Mouse (Mus musculus): Measurements from ENCODE around the gene Tril.
A peak's percentile ranks its signal among the peaks of the same experiment; 100 is the strongest.

The Tril gene

DNA sequence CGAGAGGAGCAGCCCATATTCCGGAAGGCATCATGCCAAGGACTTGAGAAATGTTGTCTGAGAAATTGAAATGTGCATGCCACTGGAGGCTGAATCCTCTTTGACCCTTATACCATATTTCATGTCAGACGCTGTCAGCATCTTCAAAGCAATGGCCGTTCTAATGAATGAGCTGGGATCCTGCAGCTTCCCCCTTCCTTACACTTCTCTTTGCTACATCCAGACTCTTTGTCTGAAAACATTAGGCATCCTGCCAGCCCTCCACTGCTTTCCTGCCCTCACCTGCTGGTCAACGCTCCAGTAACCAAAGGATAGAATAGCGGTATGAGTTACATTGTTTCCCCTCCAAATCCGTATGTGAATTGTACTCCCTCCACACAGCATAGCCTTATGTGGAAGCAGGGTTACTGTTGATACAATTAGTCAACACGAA, 14.0 kb downstream of the Tril start:
- no peak for DNase-seq (ENCODE audit: low spot score in 2 of 2)

DNA sequence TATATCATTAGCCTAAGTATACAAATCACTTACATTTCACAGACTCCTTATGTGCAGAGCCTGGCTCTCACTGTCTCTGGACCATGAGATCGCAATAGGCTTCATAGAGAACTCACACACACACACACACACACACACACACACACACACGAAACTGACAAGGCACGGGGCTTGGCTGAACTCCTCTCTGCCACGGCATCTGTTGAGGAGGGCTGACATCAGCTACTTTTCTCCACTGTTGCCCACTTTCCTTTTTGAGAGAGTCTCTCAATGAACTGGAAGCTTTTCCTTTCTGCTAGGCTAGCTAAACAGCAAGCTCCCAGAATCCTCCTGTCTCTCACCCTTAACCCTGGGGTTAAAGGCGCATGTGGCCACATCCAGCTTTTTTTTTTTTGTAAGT, 14.6 kb downstream of the Tril start:
- DNase-seq (ENCODE audit: low spot score in 2 of 2): no peak

DNA sequence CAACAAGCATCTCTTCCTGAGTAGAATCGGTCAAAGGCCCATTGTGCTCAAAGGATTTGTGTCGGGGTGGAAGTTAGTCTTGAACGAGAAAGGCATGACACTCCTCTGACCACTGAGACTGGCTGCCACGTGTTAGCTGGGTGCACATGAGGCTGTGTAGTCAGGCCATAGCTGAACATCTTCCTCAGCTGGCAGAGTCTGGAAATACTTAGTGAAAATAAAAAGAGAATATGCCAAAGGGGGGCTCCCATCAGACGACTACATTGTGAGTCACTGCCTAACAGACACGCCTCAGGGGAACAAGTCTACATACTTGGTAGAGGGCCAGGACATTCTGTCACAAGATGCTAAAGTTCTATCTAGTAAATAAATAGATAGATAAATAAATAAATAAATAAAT, 16.5 kb downstream of the Tril start:
- DNase-seq (ENCODE audit: low spot score in 2 of 2): no peak

DNA sequence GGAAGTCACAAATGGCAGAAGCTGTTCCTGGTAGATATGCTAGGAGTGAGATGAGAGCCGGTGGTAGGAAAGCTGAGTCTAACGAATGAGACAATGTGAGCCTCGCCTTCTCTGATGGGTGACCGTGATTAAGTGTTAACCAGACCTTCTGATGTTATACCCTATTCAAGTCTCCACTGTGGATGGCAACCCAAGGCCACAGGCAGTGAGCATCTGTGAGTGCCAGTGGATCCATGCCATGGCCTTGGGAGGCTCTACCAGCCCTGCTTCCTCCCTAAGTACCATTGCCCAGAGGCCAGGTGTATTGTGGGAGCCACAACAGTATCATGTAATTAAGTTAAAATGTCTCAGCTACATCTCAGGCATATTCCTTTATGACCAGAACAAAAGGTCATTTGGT, 17.1 kb downstream of the Tril start:
- no peak for DNase-seq (ENCODE audit: low spot score in 2 of 2)

DNA sequence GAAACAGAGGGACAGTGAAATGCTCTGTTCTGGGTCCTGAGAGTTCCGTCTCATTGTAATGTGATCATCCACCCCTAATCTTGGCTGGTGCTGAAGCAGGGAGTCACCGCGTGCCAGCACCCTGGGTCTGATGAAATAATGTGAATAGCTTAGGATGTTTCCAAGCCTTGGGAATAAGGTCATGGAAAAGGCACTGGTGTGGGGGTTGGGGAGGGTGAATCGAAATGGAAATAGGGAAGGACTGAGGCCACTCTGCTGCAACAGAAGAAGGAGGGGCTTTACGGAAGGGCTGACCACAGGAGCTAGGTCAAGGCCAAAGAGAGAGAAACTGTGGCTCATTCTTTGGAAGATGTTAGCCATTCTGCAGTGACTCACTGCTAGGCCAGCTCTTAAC, 18.7 kb downstream of the Tril start:
- DNase-seq (ENCODE audit: low spot score in 2 of 2): no peak

DNA sequence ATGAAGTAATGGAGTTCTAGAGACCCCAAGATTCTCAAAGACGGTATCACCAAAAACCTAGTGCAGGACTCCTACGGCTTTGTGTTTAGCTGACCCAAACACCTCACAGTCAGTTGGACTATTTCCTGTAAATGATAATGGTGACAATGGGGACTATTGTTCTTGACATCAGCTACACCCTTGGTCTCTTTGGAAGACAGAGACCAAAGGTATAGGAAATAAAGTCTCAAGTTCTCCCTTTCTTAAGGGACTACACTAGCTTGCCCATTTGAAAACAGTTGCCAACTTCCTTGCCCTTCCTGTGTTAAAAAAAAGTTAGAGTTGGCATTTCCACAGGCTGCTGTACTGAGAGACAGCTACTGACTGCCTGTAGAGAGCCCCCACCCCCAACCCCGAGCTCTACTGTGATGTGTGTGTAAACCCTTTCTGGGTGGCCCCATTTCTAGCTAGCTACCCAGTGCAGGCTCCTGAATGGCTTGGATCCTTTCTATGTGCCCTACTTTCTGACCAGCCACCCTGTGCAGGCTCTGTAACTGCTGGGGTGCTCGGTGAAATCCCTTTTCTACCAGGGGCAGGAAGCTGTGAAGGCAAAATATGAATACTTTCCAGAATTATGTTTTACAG, 19.2 kb downstream of the Tril start:
- DNase-seq (ENCODE audit: low spot score in 2 of 2): no peak

DNA sequence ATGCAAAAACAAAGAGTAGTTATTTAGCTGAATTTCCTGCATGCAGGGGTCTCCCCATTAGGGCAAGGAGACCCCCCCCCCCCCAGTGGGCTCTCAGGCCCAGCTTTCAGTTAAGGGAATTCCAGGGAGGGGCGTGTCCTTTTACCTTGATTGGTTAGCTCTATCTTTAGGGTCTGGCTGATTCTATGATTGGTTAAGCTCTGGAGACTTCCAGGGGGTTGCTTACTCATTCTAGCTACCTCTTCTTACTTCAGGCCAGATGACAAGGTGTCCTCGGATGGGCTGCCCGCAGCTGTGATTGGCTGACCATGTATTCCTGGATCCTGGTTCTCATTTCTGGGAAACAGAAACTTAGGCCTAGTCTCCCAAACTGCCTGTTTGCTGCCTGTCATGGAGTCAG, 21.8 kb downstream of the Tril start:
- DNase-seq (ENCODE audit: low spot score in 2 of 2): no peak

DNA sequence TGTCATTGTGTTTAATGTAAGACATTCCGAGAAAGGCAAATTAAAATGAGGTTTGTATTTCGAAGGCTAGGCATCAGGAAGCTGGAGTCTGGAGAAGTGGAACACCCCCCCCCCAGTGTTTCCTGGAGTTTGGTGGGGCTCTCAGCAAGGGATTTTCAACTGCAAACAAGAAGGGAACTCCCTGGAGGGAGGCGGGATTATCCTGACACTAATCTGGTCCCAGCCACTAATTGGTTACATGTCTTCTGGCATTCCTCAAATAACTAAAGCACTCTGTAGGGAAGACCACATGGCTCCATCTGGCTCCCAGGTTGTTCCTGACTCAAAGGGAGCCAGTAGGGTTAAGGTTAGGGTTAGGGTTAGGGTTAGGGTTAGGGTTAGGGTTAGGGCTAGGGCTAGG, 23.8 kb downstream of the Tril start:
- no peak for DNase-seq (ENCODE audit: low spot score in 2 of 2)

DNA sequence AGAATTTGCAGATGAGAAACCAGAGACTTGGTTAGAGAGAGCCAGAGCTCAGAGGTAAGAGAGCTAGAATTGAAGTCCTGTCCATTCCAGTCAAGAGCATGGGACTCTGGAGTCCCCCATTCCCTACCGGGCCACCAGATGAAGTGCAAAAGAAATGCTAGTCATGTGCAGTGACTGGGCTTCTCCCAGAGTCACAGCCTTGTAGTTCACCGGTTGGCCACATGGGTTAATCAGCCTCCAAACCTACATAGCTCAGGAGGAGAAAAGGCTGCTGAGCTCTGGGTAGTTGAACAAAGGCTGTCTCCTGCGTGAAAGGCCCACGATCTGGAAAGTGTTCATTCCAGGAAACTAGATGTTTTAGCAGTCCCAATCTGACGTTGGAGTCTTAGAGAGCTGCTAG, 24.8 kb downstream of the Tril start:
- DNase-seq (ENCODE audit: low spot score in 2 of 2): no peak

DNA sequence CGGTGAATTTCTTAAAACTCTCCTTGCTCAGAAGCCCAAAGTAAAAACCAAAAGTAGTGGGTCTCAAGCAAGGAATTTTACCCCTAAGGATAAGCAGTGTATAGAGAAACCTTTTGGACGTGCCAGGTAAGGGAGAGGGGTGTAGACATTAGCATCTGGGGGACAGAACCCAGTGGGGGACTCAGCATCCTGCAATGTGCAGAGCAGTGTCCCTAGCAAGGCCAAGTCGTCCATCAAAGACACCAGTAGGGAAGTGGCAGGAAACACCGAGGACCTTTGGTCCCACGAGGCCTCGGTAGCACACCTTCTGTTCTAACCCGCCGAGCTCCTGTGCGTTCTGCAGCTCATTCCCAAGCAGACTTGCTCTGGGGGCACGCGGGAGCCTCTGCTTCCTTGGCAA, 25.6 kb downstream of the Tril start:
- no peak for DNase-seq (ENCODE audit: low spot score in 2 of 2)

DNA sequence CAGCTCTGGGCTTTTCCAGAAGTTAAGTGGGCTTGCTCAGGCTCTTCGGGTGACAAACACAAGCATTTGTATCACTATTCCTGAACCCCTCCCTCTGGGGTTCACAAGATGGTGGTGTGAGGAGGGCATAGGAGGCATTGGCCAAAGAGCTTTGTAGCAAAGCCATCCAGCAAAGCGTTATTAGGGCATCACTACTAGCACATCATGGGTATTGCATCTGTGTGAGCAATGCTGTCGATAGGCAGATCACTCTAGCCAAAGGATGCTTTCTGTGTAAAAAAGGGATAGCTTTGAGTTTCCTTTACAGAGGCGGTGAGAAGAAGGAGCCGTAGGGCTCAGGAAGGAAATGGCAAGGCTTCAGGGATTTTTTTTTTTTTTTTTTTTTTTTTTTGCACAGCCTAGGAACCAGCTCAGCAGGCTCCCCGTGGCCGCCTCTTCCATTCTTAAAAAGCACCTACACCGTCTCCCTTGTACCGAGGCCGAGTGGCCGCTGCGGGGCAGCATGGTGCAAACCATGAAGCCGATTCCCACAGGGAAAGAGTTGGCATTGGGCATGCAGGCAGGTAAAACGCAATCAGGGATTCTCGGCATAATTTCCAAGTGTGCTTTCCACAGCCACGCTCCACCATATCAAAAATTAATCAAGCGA, 26.2 kb downstream of the Tril start:
- DNase-seq (ENCODE audit: low spot score in 2 of 2): no peak

DNA sequence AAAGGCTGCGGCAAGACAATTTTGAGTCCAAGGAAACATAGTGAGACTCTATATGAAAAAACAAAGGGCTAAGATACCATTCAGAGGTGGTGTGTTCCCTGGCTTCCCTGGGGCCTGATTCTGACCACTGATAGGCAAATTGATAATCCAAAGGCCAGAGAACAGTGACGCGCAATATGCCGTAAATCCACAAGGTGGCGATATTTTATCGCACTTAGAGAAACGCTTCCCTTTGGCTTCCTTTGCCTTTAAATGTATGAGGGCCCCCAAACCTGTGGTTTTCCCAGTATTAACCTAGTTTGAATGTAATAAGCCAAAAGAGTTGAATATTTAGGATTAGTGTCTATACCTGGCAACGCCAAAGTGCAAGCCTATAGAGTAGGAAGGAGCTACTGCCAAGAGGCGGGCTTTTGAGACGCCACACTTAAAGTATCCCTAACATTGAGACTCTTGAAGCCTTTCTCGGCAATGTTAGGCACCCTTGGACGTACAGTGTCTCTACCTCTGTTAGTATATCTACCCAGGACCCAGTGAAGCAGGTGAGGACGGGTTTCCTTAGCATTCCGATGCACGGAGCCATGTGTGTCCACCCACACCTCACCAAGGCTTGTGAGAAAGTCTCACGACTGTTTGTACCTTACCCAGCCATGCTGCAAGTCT, 37.6 kb downstream of the Tril start:
- DNase-seq (ENCODE audit: low spot score in 2 of 2): no peak

DNA sequence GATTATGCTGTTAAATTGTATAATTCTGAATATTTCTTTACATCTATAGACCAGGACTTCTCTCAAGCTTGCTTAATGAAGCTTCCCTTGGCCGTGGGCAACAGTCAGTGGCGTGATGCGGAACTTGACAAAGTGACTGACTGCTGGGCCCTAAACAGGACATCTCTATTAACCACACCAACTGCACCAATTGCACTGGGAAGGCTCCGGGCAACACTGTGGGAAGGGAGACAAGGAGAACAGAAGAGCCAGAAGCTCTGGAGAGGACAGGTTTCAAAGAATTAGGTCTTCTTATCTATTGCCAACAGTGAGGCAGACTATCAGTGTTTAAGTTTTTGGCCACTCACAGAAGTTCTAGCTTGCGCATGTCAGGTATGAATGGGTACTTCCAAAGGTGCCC, 38.4 kb downstream of the Tril start:
- no peak for DNase-seq (ENCODE audit: low spot score in 2 of 2)

DNA sequence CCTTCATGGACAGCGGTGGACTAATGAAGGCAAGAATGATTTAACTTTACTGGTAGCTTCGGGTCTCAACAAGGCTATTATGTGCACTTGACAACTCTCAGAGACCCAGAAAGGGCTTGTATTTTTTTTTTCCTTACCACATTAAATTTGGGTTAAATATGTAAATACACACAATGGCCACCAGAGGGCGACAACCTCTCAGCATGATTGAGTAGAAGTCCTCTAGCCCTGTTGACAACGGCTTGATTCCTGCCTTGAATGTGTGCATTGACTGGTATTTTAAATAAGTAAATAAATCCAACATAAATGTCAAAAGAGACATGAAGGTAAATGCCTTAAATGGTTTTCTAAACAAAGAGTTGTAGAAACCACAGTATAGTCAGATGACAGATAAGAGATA, 39.5 kb downstream of the Tril start:
- peak; percentile 16 to 36 for DNase-seq (ENCODE audit: low spot score in 2 of 2)

DNA sequence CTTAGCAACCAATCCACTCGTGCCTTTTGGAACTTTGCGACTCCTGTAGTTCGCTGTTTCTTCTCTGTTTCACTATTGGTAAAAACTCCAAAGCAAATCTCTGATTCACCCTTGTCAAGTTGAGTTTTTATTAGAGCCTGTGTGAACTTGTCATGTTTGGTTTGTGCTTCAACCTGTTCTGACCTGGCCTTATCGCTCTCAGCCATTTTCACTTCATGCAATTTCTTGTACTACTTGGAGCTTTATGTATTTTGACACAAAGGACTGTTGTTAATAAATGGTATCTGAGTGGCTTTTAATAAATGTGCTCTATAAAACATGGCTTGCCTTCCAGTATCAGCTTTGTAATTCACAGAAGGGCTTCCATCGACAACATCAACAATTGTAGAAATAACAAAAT, 40.6 kb downstream of the Tril start:
- no peak for DNase-seq (ENCODE audit: low spot score in 2 of 2)

DNA sequence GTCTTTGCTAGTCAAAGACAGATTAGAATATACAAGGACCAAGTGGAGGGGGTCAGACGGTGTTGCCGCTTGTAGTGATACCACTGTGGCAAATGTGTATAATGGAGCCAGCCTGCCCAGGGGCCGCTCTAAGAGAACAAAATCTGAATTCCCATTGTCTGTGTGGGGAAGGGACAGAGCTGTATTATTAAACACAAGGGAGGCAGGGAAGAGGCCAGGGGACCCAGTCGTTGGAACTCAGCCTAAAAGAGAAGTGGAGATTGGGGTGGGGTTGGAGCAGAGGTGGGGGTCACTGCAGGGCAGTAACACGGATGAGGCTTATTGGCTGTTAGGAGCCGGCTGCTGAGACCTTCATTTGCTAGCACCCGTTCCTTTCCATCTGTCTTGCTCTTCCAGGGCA, 41.1 kb downstream of the Tril start:
- DNase-seq (ENCODE audit: low spot score in 2 of 2): no peak

DNA sequence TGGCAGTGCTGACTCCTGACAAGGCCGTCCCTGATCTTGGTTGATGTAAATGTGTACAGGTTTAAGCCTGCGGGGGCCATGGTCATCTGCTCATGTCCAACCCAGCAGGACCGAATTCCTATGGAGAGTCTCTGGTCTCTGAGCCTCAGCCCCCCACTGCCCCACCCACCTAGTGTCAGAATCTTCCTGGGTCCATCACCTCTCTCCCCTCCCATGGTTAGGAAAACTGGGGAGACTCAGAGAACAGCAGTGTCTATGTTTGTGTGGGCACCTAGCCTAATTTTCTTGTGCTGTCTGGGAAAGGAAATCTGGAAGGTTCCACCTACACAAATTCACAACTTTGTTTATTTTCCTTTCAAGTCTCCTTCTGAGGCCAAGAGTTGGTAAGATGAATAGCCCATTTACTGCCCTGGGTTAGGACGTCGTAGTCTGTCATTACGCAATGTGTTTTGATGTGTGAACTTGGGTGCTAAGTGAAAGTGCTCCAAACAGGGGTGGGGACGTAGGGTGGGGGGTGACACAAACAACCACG, 42.1 kb downstream of the Tril start:
- DNase-seq (ENCODE audit: low spot score in 2 of 2): no peak

DNA sequence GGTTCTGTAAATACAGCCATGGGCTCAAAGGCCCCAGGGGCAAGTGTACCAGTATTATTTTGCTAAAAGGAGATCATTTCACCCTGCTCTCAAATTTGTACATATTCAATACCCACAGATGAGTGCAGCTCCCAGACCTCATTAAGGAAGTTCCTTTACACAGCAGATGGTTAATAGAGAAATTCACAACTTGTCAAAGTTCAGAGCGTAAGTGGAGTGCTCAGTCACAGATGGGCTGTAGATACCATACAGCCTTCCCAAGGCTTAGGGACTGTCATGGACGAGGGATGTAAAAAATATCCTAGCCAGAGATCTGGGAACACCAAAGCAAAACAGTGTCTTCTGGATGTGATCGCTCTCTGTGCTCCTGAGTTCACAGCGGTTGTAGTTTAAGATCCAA, 52.4 kb downstream of the Tril start:
- no peak for DNase-seq (ENCODE audit: low spot score in 2 of 2)

DNA sequence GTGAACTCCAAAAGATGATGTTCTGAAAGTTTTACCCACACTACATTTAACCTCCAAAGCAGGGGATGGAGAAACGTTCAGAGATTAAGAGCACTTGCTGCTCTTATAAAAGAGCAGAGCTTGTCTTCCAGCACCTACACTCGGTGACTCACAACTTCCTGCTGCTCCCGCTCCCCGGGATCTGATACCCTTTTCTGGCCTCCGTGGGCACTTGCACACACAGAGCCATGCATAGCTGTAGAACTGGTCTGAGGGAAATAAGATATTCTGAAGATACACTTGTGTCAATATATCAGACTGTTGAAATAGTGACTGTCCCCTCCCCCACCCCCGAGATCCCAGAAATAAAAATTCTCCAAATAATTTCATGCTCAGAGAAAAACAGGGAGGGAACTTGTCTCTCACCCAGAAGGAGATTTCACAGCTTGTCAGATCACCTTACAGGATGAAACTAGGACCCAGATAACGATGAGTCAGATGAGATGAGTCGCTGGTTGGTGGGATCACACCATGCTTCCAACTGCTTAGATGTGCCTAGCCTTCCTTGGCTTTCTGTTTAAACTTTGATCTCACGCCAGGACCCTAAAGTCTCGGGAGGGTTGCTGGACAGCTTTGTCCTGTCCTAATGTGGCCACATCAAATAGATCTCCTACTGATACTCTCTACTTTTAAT, 54.3 kb downstream of the Tril start:
- no peak for DNase-seq (ENCODE audit: low spot score in 2 of 2)

DNA sequence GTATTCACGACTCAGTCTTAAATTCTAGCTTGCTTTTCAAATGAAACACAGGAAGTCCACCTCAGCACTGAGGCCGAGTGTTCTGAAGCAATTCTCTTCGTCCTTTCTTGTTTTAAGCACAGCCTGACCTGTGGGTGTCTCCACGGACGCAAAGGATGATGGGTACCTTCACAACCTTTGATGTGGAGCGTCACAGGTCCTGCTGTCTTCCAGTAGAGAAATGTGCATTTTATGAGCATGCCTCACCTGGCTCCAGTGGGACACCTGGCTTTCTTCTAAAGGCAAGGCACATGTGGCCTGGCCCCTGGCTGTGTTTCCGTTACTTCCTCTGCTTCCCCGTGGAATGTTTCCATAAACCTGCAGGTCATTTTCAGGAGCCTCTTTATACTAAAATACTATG, 54.9 kb downstream of the Tril start:
- DNase-seq (ENCODE audit: low spot score in 2 of 2): no peak
